Mouse (Mus musculus) MEL (cell line): ENCODE measurements around the gene ccdc198.

ENCODE experiments used
- BHLHE40 ChIP-seq: IDR thresholded peaks from 2 replicates; pipeline ENCODE4 v1.6.1; 2012; ENCODE audit warnings: low read depth, mild to moderate bottlenecking, inconsistent platforms, low read length, improper control_type of control experiment, borderline replicate concordance
- CHD1 ChIP-seq: IDR thresholded peaks from 2 replicates; pipeline ENCODE4 v1.6.1; 2012; ENCODE audit warnings: low read depth, mild to moderate bottlenecking, inconsistent platforms, low read length, improper control_type of control experiment
- CHD2 ChIP-seq: IDR thresholded peaks from 2 replicates; pipeline ENCODE4 v1.6.1; 2011; ENCODE audit warnings: low read length, improper control_type of control experiment
- CTCF ChIP-seq, 3 experiments: IDR thresholded peaks in 2 of 3; conservative IDR thresholded peaks in 1 of 3; 2 replicates each; pipeline ENCODE4 v1.5.1; 2011 to 2012; ENCODE audit warnings: low read length in 3 of 3, low read depth in 2 of 3, mild to moderate bottlenecking in 2 of 3, improper control_type of control experiment in 1 of 3, inconsistent platforms in 1 of 3, mixed read lengths in 1 of 3, moderate library complexity in 1 of 3; ENCODE audit not compliant: control insufficient read depth in 1 of 3, insufficient read depth in 1 of 3, poor library complexity in 1 of 3, severe bottlenecking in 1 of 3
- HCFC1 ChIP-seq: IDR thresholded peaks from 2 replicates; pipeline ENCODE4 v1.6.1; 2012; ENCODE audit warnings: low read depth, mild to moderate bottlenecking, inconsistent platforms, low read length, improper control_type of control experiment, moderate library complexity
- KAT2A ChIP-seq: conservative IDR thresholded peaks from 2 replicates; pipeline ENCODE4 v1.6.1; 2012; ENCODE audit warnings: low read depth, low read length, improper control_type of control experiment, inconsistent platforms
- MAZ ChIP-seq: IDR thresholded peaks from 2 replicates; pipeline ENCODE4 v1.6.1; 2012; ENCODE audit warnings: low read depth, mild to moderate bottlenecking, inconsistent platforms, low read length, improper control_type of control experiment
- MYB ChIP-seq: IDR thresholded peaks from 2 replicates; pipeline ENCODE4 v1.6.1; 2011; ENCODE audit warnings: mild to moderate bottlenecking, low read depth, low read length, improper control_type of control experiment
- SIN3A ChIP-seq: IDR thresholded peaks from 2 replicates; pipeline ENCODE4 v1.6.1; 2012; ENCODE audit warnings: low read length, improper control_type of control experiment, inconsistent platforms
- TBP ChIP-seq: IDR thresholded peaks from 2 replicates; pipeline ENCODE4 v1.8.0; 2011; ENCODE audit warnings: low read depth, low read length, improper control_type of control experiment
- ZC3H11A ChIP-seq: IDR thresholded peaks from 2 replicates; pipeline ENCODE4 v1.6.1; 2012; ENCODE audit warnings: low read depth, mild to moderate bottlenecking, inconsistent platforms, low read length, improper control_type of control experiment
- ZNF384 ChIP-seq: IDR thresholded peaks from 2 replicates; pipeline ENCODE4 v1.6.1; 2012; ENCODE audit warnings: low read depth, mild to moderate bottlenecking, inconsistent platforms, low read length, improper control_type of control experiment

DNA sequence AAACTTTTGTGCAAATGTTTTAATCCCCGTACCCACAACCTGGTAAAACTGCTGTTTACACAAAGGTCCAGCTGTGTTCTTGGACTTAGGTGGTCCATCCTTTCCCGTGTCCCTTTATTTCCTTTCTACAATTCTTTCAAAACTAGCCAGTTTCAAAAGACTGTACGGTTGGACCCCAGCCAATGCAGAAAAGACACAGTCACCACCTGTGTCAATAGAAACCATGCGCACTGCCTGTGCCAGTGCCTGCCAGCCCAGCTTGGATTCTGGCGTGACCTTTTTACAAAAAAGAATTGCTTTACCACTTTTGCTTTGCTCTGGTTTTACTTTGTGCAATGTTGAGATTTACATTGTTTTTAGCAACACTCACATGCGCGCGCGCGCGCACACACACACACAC lies 18.3 kb downstream of the ccdc198 start:
- TF ChIP-seq CHD2 (no peak), KAT2A (no peak), BHLHE40 (no peak), CHD1 (no peak), TBP (no peak), MYB (no peak), CTCF (IDR thresholded peaks at IDR 0.05 in 2 of 3, conservative IDR thresholded peaks at IDR 0.05 in 1 of 3; ENCODE audit: control insufficient read depth in 1 of 3, insufficient read depth in 1 of 3, low read depth in 2 of 3, low read length in 3 of 3, poor library complexity in 1 of 3, severe bottlenecking in 1 of 3) (no peak), ZNF384 (no peak), MAZ (no peak), SIN3A (no peak), HCFC1 (no peak), ZC3H11A (no peak)
